ENCODE assay signal across 15 mouse cellular contexts in genomic region chr13:116941280-116942015, GRCm38 (mm10).
DNase-seq lines count a peak whose midpoint lies in the region; ATAC-seq and TF ChIP-seq lines count a peak whose summit lies in the region.
"Had no signal": no experiment of that assay in that cellular context is flagged by ENCODE, and none has a peak within 500 bp of the region (broad histone marks: within the 10 kb centered on the region; RNA-seq: fewer than 3 reads in every experiment).

No protein-coding gene starts in this region.

- no peak for TF ChIP-seq CTCF in embryonic fibroblast, embryonic 13.5 days (IDR thresholded peaks at IDR 0.05; ENCODE audit: borderline replicate concordance, insufficient read depth, low read length)

- TF ChIP-seq POLR2A in embryonic fibroblast, embryonic 13.5 days (IDR thresholded peaks at IDR 0.05; ENCODE audit: low read depth, low read length) = no peak

- ATAC-seq in hindbrain, embryonic 11.5 days (ENCODE audit: low FRiP score) = peak; percentile 63
- 0 out of 2 replicates have a peak, but pooled peaks have one; percentile 26 for ATAC-seq in limb, embryonic 13.5 days (ENCODE audit: low FRiP score, low read depth)
- ATAC-seq in megakaryocyte, adult 5-6 weeks (ENCODE audit: poor library complexity, severe bottlenecking) = no peak

- no peak for DNase-seq in hindbrain, embryonic 11.5 days (ENCODE audit: low spot score)
- no peak for DNase-seq in hindbrain, embryonic 10.5 days (ENCODE audit: low spot score)
- peak; percentile 89 for DNase-seq in Muller cell, postnatal 12 days (ENCODE audit: inconsistent ontology term)
- no peak for DNase-seq in lung, postnatal 14 days
- DNase-seq in heart, adult 18-20 months = no peak
- DNase-seq: B cell, adult 2 months; heart, postnatal 10 days; lung, postnatal 36 days; thymus, adult 18-20 months had no signal

- H3K4me2 ChIP-seq in hindbrain, embryonic 11.5 days (replicated peaks; ENCODE audit: low read depth, low read length) = no peak overlapping the region
- H3K4me2 ChIP-seq in limb, embryonic 13.5 days (replicated peaks) = no peak overlapping the region

- no peak overlapping the region for H3K9ac ChIP-seq in hindbrain, embryonic 11.5 days (ENCODE audit: low read depth, low read length)
- no peak overlapping the region for H3K9ac ChIP-seq in limb, embryonic 13.5 days
- H3K9ac ChIP-seq: liver, embryonic 14.5 days had no signal

- no peaks in the 10 kb centered on the region for H3K36me3 ChIP-seq in hindbrain, embryonic 11.5 days (ENCODE audit: control insufficient read depth, insufficient read depth, low read length)
- H3K36me3 ChIP-seq in hindbrain, embryonic 10.5 days = no peaks in the 10 kb centered on the region
- H3K36me3 ChIP-seq in limb, embryonic 13.5 days = peaks cover 3% of the 10 kb centered on the region; the same call in 1 of the 2 replicates
- H3K36me3 ChIP-seq: G1E had no signal

- whole genome bisulfite sequencing in hindbrain, embryonic 11.5 days = 75% methylated on average over 13 of the region's 13 CpGs
- WGBS in hindbrain, embryonic 10.5 days = 79% methylated on average over 13 of the region's 13 CpGs
- WGBS in limb, embryonic 13.5 days = 60% methylated on average over 13 of the region's 13 CpGs

- no peak overlapping the region for H3K27ac ChIP-seq in hindbrain, embryonic 11.5 days (ENCODE audit: low read depth, low read length)
- H3K27ac ChIP-seq in hindbrain, embryonic 10.5 days = no peak overlapping the region
- peak overlapping the region; percentile 84 for H3K27ac ChIP-seq in embryonic fibroblast, embryonic 13.5 days (ENCODE audit: insufficient read depth, low read length)
- H3K27ac ChIP-seq in limb, embryonic 13.5 days = no peak overlapping the region
- H3K27ac ChIP-seq: liver, embryonic 14.5 days had no signal

- H3K4me3 ChIP-seq in hindbrain, embryonic 11.5 days (ENCODE audit: low read depth, low read length) = no peak overlapping the region
- H3K4me3 ChIP-seq in hindbrain, embryonic 10.5 days = no peak overlapping the region
- H3K4me3 ChIP-seq in embryonic fibroblast, embryonic 13.5 days (ENCODE audit: insufficient read depth, low read length) = no peak overlapping the region
- H3K4me3 ChIP-seq in limb, embryonic 13.5 days = no peak overlapping the region
- H3K4me3 ChIP-seq: myocyte had no signal

- H3K27me3 ChIP-seq in hindbrain, embryonic 11.5 days (ENCODE audit: control insufficient read depth, insufficient read depth, low read length) = no peaks in the 10 kb centered on the region
- no peaks in the 10 kb centered on the region for H3K27me3 ChIP-seq in hindbrain, embryonic 10.5 days (ENCODE audit: insufficient read depth, poor library complexity, severe bottlenecking)
- H3K27me3 ChIP-seq in limb, embryonic 13.5 days = no peaks in the 10 kb centered on the region

- H3K9me3 ChIP-seq in hindbrain, embryonic 11.5 days (ENCODE audit: control insufficient read depth, low read length) = no peaks in the 10 kb centered on the region
- no peaks in the 10 kb centered on the region for H3K9me3 ChIP-seq in hindbrain, embryonic 10.5 days
- H3K9me3 ChIP-seq in limb, embryonic 13.5 days = no peaks in the 10 kb centered on the region

- H3K4me1 ChIP-seq in hindbrain, embryonic 11.5 days (replicated peaks; ENCODE audit: control insufficient read depth, insufficient read depth, low read length) = no peaks in the 10 kb centered on the region
- peaks cover 6% of the 10 kb centered on the region; the same call in 1 of the 2 replicates for H3K4me1 ChIP-seq in hindbrain, embryonic 10.5 days (replicated peaks)
- H3K4me1 ChIP-seq in embryonic fibroblast, embryonic 13.5 days (ENCODE audit: control insufficient read depth, insufficient read depth, low read length) = peaks cover 6% of the 10 kb centered on the region; the same call in 1 of the 2 replicates
- peaks cover 16% of the 10 kb centered on the region; the same call in 1 of the 2 replicates for H3K4me1 ChIP-seq in limb, embryonic 13.5 days
